Mouse (Mus musculus) CD8-positive naive resting alpha-beta T cell, adult 2 months (primary cell): ENCODE measurements around the gene Smg9.

Experiments used
- DNase-seq, 2 experiments: peaks; one replicate each; pipeline ENCODE4 v3.0.0; 2022; ENCODE audit warnings: low read depth in 2 of 2, low spot score in 2 of 2

Gene Smg9

DNA sequence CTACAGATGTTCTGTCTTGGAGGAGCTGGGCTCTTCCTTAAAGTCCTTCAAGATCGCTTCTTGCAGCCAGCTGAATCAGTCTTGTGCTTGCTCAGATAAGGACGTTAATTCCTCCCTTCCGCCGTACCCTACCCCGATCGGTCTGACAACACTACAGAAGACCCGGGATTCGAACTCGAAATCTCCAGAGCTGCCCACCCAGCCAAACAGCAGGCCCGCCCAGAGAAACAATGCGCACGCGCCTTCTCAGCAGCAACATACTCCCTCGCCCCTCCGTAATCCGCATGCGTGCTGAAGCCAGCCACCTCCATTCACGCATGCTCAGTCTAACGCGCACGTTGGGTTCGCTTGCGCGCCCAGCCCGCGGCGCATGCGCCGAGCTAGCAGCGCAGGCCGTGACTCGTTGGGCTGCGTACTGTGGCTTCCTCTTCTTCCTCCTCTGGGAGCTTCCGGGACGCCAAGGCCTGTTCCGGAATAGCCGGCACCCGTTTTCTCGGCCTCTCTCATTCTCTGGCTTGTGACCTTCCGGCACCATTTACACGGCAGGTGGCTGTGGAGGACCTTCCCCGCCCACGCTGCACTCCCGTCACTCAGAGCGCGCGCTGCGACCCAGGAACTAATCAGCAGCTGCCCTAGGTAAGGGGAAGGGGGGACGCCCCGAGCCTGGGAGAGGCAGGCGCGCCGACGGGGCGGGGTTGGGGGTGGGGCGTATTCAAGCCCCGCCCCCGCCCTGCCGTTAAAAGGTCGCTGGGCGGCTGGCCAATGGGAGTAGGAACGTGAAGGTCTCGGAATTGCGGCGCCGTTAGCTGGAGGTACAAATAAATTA, at the start of gene Smg9:
Gene Smg9 (plus strand): TSS at position 364 of the 826 bp plus-strand sequence.
- DNase-seq = peak; percentile 93 to 94

DNA sequence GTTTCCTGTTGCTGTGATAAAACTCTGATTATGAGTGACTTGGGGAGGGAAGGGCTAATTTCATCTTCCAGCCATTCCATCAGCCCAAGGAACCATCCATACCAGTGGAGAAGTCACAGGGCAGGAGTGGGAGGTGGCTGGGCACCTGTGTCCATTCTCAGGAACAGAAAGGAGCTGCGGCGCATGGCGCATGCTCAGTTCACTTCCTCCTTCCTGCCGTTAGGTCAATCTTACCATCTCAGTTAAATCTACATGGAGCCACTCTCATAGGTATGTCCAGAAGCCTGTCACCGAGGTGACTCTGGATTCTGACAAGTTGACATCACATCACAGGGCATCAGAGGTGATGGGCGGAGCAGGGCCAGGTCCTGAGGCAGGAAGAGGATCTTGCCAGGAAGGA, 43.8 kb upstream of the Smg9 start:
- DNase-seq = no peak

DNA sequence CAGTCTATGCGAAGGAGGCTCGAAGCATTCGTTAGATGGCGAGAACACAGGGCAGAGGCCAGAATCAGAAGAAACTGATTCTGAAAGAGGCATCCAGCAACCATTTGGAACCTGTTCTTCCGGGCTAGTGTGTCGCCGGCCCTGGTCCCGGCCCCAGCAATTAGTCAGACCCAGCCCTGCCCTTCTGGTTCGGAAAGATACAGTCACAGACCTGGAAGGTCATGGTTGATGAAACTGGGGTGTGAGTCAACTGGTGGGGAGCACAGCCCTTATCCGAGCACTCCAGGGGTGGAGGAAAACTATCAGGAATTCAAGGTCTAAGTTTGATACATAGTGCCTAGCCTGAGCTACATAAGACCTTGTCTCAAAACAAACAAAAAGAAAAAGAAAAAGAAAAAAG, 43.3 kb upstream of the Smg9 start:
- DNase-seq = no peak

DNA sequence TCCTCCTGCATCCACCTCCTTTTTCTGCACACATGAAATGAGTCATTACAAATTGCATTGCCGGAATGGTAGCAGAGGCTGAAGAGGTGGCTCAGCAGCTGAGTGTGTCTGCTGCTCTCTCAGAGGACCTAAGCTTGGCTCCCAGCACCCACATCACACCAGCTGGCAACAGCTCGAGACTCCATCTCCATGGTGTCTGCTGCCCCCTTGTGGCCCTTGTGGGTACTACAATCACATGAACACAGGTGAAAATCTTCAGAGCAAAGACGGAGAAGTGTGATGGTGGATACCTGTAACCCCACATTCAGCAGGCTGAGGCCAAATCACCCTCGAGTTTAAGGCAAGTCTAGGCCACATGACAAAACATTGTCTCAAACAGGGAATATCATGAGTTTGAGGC, 41.5 kb upstream of the Smg9 start:
- no peak for DNase-seq

DNA sequence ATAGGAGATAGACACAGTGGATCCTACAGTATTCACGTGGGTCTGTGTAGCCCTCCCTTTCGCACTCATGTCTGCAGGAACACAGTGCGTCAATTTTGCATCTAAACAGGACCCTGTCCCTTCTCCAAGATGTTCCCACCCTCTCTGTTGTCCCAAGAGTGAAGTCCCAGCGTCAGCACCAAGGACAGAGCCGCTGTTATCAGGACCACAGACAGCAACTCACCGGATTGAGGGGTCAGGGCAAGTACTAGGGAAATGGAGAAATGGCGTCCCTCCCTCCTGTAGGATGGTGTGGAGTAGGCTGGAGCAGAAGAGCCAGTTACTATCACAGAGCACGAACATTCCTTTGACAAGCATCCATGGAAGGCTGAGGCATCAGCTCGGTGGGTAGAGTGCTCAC, 40.1 kb upstream of the Smg9 start:
- DNase-seq = no peak

DNA sequence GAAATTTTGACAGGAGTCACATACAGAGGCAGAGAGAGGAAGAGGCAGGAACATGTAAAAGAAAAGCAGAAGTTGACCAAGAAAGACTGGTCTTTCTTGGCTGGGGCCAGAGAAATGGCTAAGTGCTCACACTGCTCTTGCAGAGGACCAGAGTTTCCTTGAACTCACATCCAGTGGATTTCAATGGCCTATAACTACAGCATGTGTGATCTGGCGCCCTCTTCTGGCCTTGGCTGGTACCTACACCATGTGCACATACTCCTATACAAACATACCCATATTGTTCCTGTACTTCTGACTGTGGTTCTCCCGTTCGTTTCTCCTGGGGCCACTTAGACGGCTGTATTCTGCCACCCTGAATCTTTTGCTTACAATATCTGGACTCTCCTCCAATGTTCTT, 38.4 kb upstream of the Smg9 start:
- DNase-seq = no peak

DNA sequence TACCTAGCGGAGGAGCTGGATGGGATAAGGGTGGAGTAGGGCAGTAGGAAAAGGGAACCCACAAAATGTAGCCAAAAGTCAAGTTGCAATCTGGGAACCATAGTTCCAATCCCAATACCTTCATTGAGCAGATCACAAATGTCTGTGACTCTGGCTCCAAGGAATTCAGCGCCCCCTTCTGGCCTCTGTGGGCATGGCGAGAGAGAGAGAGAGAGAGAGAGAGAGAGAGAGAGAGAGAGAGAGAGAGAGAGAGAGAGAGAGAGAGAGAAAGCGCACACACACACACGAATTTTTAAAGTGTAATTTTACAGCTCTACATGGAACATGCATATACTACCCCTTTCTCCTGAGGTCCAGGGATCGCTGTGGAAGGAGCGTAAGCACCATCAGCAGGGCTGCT, 36.2 kb upstream of the Smg9 start:
- DNase-seq = peak in 1 of 2 experiments; percentile 62

DNA sequence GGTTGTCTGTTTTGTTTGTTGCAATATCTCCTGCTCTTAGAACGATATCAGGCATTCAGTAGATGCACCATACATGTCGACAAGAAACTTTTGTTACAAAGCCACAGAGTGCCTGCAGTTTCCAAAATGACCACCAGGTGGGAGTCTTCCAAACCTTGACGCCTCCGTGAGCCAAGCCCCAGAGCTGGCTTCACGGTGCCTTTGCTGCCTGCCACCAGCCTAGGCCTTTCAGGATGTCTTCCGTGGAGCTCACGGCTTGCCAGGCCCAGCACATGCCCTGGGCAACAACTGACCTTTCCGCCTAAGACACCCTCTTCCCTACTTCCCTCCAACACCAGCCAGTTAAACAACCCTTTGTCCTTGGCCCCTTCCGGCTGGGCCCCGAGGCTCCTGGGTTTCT, 34.6 kb upstream of the Smg9 start:
- DNase-seq = peak; percentile 90 to 94

DNA sequence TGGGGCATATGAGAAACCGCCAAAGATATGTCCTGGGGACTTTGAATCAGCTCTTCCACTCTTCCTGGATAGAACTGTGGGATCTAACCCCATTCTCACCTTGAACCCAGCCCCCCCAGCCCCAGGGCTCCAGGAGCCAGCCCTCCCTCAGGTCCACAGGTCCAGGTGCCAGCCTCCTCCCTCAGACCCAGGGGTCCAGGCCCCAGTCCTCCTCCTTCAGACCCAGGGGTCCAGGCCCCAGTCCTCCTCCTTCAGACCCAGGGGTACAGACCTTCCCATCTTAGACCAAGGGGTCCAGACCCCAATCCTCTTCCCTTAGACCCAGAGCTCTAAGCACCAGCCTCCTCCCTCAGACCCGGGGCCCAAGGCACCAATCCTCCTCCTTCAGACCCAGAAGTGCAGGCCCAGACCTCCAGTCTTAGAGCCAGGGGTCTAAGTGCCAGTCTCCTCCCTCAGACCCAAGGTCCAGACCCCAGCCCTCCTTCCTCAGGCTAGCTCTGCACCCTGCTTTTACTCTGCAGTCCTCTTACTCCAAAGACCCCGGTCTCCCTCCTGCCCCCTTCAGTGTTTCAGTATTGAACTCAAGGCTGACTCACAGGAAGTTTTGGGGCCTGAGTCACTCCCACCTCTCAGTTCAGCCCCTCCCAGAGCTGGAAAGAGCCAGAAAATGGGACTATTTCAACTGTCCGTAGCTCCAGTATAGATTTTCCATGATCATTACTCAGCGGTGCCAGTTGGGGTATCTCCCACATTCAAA, 34.0 kb upstream of the Smg9 start:
- no peak for DNase-seq

DNA sequence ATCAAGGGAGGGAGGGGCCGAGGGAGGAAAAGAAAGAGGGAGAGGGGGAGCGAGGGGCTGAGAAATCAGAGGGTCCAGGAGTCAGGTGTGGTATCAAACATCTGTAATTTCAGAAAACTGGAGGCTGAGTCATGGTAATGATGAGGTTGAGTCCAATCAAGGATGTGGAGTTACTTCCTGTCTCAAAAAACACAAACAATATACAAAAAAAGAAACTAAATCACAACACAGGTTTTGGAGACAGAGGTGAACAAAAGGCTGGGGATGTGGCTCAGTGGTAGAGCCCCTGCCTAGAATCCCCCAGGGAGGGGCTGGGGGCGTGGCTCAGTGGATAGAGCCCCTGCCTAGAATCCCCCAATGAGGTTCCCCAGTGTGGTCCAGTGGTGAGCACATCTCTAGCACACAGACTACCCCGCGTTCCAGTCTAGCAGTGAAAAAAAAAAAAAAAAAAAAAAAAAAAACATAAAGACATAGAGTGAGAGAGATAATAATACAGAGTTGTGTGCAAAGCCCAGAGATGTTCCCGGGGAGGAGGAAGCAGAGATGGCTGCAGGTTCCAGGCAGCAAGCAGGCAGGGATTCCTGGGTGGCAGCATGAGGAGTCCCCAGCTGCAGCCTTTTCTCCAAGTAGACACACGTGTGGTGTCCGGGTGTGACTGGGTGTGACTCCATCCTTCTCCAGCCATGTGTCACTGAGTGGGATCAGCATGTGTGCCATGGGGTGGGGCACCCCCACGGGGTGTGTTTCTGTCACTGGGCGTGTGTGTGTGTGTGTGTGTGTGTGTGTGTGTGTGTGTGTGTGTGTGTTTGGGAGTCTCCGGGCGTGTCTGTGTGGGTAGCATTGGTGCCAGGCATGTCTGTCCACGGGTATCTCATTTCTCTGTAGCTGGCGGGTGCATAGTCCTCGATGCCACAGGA, 32.4 kb upstream of the Smg9 start:
- DNase-seq = no peak

DNA sequence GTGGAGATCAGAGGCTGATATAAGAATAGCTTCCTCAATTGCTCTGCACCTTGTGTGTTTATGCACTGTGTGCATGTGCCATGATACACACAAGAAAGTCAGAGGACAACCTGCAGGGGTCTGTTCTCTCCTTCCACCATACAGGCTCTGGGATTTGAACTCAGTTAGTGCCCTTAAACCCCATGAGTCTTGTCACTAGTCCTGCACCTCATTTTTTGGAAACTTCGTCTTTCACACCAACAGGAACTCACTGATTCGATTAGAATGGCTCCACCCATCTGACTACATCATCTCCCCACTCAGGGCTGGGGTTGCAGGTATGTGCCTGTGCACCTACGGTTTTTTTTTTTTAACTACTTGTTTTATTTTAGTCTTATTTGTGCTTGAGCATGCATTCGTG, 31.2 kb upstream of the Smg9 start:
- no peak for DNase-seq

DNA sequence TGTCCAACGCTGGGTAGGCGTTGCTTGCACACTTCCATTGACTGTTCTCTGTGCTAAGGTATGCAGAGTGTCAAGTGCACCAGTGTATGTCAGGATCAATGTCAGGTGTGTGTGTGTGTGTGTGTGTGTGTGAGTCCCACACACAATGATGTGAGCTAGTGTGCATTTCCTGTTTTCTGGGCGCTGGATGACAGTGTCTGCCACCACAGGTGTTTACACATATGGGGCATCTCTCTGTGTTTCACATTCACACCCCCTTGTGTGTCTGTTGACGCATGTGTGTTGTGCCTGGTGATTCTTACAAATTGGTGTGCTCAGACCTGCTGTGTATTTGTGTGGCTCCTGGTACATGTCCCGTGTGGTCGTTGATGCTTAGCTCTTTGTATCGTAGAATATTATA, 30.5 kb upstream of the Smg9 start:
- DNase-seq = no peak

DNA sequence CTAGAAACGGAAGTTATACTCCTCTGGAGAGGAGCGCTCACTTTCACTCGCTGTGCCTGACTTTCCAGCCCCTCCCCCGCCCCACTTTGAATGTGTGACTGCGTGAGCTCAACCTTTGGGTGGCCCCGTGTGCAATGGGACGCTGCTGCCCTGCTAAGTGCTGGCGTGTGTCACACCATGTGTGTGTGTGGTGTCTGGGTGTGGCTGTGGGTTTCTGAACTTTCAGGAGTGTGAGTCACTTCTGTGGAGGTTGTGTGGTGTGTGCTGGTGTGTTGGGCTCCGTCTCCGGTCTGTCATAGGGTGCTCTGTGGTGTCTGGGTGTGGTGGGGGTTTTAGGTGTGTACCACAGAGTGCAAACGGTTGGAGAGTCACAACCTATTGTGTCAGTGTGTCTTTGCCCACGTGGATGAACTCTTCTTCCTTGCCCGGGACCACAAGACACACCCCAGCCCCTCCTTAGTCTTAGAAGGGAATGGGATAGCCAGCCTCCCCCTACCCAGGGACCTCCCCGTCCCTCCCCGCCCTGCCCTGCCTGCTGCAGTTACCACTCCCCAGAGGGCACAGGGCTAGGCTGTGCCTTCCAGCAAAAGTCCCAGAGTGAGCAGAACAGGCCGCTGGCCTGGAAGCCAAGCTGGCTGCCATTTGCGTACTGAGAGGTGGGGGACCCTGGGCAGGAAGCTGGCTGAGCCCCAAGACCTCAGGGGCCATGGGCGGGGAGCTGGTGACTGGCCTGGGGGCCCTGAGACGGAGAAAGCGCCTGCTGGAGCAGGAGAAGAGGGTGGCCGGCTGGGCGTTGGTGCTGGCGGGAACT, 29.5 kb upstream of the Smg9 start, which contains the start of gene Kcnn4:
Gene Kcnn4 (plus strand): TSS at position 533 of the 811 bp plus-strand sequence.
- DNase-seq = peak; percentile 86 to 88

DNA sequence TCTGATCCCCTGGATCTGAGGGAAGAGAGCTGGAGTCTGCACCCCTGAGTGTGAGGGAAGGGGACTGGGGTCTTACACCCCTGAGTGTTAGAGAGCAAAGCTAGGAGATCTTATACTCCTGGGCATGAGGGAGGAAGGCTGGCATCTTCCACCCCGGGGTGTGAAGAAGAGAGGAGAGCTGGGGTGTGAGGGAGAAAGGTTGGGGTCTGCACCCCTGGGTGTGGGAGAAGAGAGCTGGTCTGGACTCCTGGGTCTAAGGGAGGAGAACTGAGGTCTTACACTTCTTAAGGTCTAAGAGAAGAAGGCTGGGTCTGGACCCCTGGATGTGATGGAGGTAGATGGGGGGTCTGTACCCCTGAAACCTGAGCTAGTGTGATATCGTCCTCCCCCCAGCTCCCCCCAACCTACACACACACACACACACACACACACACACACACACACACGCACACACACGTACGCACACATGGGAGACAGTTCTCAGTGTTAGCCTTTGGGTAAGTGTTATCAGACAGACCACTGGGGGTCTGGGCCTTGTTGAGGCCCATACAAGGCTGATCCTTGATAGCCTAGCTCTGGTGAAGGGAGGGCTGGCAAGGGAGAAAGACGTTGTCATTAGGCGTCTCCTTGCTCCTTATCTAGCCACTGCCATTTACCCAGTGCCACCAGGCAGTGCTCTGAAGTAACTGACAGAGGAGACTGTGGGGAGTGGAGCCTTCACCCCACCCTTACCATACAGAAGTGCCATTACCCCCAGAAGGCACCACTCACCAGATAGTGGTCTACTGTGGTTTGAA, 28.2 kb upstream of the Smg9 start:
- DNase-seq = no peak

DNA sequence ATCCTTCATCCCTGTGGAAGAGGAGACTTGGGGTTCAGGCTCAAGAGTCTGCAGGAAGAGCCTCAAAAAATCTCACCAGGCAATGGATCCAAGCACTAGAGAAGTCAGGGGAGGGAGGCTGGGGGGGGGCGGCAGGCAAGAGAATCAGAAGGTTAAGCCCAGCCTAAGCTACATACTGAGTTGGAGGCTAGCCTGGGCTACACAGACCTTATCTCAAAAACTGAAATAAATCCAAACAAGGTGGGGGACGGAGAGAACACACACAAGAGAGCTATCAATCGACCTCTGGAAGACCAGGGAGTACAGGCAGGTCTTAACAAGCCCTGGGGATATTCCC, 27.6 kb upstream of the Smg9 start:
- no peak for DNase-seq

DNA sequence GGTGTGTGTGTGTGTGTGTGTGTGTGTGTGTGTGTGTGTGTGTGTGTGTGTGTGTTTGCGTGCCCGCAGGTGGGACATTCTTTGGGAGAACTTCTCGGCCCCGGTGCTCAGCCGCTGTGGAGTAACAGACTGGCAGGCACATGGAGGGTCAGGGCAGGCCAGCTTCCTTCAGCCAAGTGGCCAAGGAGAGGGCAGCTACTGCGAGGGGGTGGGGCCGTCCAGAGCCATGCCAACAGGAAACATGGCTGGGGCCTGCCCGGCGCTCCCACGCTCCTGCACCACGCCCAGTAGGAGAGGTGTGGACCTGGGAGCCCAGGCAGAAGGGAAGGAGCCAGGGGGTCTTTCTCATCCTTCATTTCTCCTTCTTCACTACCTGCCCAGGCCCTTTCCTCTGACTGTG, 27.1 kb upstream of the Smg9 start:
- DNase-seq = no peak

DNA sequence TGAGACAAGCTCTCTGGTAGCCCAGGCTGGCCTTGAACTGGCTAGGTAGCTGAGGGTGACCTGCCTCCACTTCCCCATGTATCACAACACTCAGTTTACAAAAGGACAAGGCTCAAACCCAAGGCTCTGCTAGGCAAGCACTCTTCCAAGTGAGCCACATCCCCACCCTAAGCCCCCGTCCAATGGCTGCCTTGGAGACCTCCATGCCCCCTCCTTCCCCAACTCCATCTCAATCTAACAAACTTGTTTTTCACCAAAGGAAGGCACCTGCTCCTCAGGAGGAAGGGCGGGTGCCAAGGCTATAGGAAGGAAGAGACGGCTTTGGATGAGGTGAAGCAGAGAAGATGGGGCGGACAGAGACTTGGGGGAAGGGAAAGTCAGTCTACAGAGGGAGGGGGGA, 26.6 kb upstream of the Smg9 start:
- peak in 1 of 2 experiments; percentile 31 for DNase-seq

DNA sequence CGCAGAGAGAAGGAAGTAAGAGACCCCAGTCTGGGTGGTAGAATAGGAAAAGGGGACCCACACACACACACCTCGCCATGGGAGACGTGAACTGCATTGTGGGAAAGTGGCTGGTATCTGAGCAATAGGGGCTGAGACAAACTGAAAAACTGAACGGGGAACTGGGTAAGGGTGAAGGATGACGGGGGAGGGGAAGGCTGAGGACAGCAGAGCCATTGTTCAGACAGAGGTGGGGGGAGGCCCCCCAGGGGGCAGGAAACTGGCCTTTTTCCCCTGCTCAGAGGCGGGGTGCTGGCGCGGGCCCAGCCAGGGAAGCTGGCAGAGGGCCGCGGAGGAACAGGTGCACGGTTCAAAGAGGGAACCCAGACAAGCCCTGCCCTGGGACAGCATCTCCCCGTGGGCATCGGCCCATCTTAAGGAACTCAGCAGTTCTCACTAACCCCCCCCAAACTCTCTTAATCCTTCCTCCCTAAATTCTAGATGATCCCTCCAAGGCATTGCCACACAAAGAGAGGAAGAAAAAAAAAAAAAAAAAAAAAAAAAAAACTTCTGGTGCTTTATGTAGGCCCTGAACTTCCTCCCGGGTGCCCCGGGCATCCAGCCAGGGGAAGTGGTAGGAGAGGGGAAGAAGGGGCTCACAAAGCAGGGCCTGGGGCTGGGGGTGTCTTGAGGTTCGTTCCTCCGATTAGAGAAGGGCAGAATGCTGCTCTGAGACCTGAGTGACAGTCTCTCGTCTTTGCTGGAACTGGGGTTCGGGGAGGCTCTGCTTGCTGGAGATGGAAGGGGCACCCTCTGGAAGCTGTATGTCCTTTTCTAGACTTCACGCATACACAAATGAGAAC, 25.7 kb upstream of the Smg9 start:
- peak in 1 of 2 experiments; percentile 67 for DNase-seq

DNA sequence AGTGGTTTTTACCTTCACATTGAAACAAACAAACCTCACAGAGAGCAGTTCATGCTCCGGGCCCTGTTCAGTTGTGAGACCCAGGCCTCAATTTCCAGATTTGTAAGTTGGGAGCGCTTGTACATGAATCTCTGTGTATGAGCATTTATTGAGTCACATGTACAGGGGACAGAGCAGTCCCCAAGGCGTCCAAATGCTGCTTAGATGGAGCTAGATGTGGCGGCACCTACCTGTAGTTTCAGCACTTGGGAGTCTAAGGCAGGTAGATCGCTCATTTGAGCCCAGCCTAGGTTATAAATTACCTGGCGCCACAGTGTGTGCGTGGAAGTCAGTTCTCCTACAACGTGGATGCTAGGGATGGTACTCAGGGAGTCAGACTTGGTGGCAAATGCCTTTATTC, 23.0 kb upstream of the Smg9 start:
- DNase-seq = no peak
